ENCODE assay signal across 8 mouse cellular contexts in genomic region chr6:34995265-34995681, GRCm38 (mm10). TPM values are rescaled to one million over a fixed set of nuclear protein-coding genes. Genes with fewer than 3 reads are reported as not detected.
DNase-seq lines count a peak whose midpoint lies in the region; ATAC-seq lines count a peak whose summit lies in the region.

No protein-coding gene starts in this region.

- peaks cover 8% of the 10 kb centered on the region; the same call in 1 of the 2 replicates for H3K4me1 ChIP-seq in hindbrain, embryonic 12.5 days

- 8% methylated on average over 13 of the region's 13 CpGs for WGBS in hindbrain, embryonic 12.5 days

- peak; percentile 96 for DNase-seq in NIH3T3 (ENCODE audit: low read depth)
- DNase-seq in cerebellum, postnatal 10 days: peak; percentile 90 to 94
- peak; percentile 40 to 74 for DNase-seq in frontal cortex, postnatal 10 days (ENCODE audit: low spot score in 2 of 2)
- peak; percentile 64 to 90 for DNase-seq in layer of hippocampus, postnatal 25 days (ENCODE audit: extremely low spot score in 1 of 2, low spot score in 1 of 2)
- peak; percentile 92 for DNase-seq in lung, postnatal 36 days
- peak; percentile 91 for DNase-seq in retina, postnatal 1 day
- DNase-seq in urinary bladder, adult 18-20 months (ENCODE audit: low spot score in 2 of 2): peak; percentile 65 to 78

- H3K4me3 ChIP-seq in hindbrain, embryonic 12.5 days: no peak overlapping the region

- no peaks in the 10 kb centered on the region for H3K27me3 ChIP-seq in hindbrain, embryonic 12.5 days

- ATAC-seq in hindbrain, embryonic 12.5 days (ENCODE audit: low FRiP score): peak; percentile 63

- H3K4me2 ChIP-seq in hindbrain, embryonic 12.5 days (replicated peaks): peak overlapping the region; percentile 43

- H3K9ac ChIP-seq in hindbrain, embryonic 12.5 days: no peak overlapping the region

- H3K9me3 ChIP-seq in hindbrain, embryonic 12.5 days (replicated peaks): no peaks in the 10 kb centered on the region

- no peak overlapping the region for H3K27ac ChIP-seq in hindbrain, embryonic 12.5 days

- no peaks in the 10 kb centered on the region for H3K36me3 ChIP-seq in hindbrain, embryonic 12.5 days

RNA-seq across cellular contexts. Expression of gene Slc23a4, which starts 7.1 kb away (rescaled TPM):
- 0.51 and 0.61 TPM in 2 replicates for polyA plus RNA-seq in hindbrain, embryonic 12.5 days (2016; fragmentation: Nextera tagmentation; extraction: Ambion mirVana)
- total RNA-seq in layer of hippocampus, postnatal 25 days (2021): 1 to 10 TPM in 1 of 2 experiments, under 1 TPM in 1; 0.80 to 1.0 TPM
